Mouse (Mus musculus): ENCODE results near the gene Ctso.
A peak's percentile ranks its signal among the peaks of the same experiment; 100 is the strongest.

Gene Ctso

DNA sequence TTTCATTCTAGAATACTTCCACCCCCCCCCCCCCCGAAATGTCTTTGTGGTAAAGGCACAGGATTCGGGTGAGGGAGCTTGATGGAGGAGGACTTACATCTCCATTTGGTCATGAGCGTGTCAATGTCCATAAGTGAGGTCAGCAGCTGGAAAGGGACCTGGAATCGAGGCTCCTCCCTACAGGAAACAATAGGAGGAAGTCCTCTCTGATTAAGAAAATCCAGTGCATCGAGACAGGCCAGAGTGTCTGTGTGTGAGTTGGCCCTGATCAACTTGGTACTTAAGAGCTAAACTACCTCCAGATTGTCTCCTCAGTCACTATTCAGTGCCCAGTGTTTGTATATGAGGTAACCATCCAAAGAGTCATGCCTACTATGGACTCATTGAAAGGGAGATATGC is 28.9 kb downstream of the Ctso start:
- no peak for DNase-seq

DNA sequence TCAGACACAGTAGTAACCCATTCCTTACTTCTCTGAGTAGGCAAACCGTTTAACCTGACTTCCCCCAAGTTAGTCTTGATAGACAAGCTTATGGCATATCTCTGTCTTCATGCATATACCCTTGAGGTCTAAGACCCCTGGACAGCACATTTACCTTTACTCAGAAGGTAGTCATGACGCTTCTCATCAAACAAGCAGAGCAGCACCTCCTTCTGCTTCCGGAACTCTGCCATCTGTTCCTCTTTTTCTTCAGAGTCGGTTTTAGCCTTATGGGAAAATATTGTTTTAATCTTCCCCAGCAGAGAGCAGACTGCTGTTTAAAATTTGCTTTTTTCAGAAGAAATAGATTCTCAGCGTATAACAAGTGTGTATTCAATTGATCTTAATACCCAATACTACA is 31.4 kb downstream of the Ctso start:
- DNase-seq, result no peak

DNA sequence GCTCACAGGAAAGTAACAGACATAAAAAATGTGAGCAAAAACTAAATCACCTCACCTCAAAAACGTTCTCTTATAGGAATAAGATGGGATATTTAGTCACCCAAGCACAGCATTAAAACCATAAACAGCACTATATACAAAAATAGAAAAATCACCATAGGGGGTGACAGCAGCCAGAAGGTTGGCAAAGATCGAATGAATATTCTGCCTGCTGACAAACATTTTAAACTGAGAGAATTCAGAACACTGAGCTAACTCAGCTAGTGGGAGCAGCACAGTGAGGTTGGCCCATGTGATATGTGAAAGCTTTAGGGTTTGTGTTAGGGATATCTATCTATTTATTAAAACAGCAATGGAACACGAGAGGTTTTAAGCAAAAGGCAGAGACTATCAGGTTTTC is 32.2 kb downstream of the Ctso start:
- DNase-seq, result no peak

GRCm38 (mm10) chr3:81975607-81976006 is 43.2 kb downstream of the Ctso start:
- DNase-seq, result no peak

- DNase-seq, result no peak
Observed at GRCm38 (mm10) chr3:81976102-81976501, 43.7 kb downstream of the Ctso start, which contains the start of gene Tdo2. Tdo2 (minus strand) TSS chr3:81976202.

DNA sequence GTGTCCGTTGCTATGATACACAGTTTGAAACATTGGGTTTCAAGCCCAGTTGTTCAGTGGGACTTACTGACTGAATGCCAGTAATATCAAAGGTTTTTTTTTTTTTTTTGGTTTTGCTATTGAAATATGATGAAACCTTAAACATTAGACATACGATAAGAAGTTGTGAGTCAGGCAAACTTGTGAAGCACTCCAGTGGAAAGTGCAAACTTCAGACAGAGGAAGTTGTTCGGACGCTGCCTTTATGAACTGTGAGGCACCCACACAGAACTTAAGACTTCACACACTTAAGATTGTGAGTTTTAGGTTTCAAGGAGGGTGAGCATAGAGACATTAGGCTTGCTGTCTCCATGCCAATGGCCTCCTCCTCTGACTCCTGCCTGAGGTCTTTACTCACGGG is 49.2 kb downstream of the Ctso start:
- DNase-seq, result no peak

GRCm38 (mm10) chr3:81981990-81982389 is 49.6 kb downstream of the Ctso start, which contains the start of gene Asic5:
Asic5 (plus strand) TSS chr3:81982290.
- no peak for DNase-seq

GRCm38 (mm10) chr3:81983120-81983895 is 50.9 kb downstream of the Ctso start:
- no peak for DNase-seq

DNA sequence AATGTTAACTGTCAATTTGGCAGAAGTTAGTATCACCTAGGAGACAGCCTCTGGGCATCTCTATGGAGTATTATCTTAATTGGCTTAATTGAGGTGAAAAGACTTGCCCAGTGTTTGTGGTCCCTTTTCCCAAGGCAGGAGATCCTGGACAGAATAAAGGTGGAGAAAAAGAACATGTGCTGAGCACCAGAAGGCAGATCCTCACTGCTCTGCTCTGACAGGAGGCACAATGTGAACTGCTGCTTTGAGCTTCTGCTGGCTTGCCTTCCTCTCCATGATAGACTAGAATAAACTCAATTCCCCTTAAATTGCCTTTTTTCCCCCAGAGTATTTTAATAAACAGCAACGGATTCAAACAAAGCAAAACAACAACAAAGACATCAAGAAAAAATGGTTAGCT is 52.7 kb downstream of the Ctso start:
- DNase-seq, result no peak

GRCm38 (mm10) chr3:81986103-81986502 is 53.7 kb downstream of the Ctso start:
- DNase-seq, result no peak

DNA sequence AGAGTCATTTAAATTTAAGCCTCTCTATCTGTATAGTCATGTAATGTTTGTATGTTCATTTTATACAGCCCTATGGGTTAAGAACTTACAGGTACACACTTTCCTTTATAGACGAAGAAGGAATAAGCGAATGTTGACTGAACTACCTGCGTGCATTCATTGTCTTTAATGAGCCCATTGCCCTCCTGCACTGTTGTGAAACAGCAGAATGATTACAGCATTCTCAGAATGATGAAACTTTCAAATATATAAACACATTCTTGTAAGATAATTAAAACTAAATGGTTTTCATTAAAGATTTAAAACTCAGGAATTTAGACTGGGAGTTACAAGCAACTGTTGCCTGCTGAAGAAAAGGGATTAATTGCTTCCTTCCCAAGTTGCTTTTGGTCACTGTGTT is 55.2 kb downstream of the Ctso start:
- DNase-seq, result no peak

GRCm38 (mm10) chr3:81989692-81990141 is 57.3 kb downstream of the Ctso start:
- DNase-seq, result no peak

GRCm38 (mm10) chr3:81990531-81990930 is 58.1 kb downstream of the Ctso start:
- DNase-seq, result no peak

GRCm38 (mm10) chr3:81995371-81995770 is 63.0 kb downstream of the Ctso start:
- no peak for DNase-seq

- peak; percentile 61 for DNase-seq
Observed at GRCm38 (mm10) chr3:81995988-81996387, 63.6 kb downstream of the Ctso start.
